Mouse (Mus musculus) MEL-GATA-1-ER (cell line): ENCODE measurements around the gene Pcdh8.

Source experiments
- DNase-seq: peaks from one replicate; pipeline ENCODE4 v3.0.0-alpha.2; 2012; ENCODE audit warnings: low read depth; ENCODE audit errors: extremely low read depth

Pcdh8 gene

GRCm38 (mm10) chr14:79754157-79754556 is 17.0 kb downstream of the Pcdh8 start:
- DNase-seq, result no peak

DNA sequence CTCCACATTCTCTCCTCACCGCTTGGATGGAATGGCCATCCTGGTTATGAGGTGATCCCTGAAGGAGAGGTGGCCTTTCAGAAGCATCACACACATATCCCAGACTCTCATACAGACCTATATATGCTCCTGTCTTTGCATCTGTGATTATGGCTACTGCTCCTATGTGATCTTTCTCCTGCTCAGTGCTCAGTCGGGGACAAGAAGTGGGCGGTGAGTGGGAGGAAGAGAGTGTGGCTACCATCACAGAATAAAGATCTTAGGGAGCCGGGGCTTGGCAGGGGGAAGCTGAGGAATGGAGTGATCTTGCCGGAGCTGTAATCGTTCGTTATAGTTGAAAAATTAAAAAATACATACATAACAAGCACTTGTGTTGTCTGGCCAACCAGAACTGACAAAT is 17.4 kb downstream of the Pcdh8 start:
- DNase-seq, result no peak

DNA sequence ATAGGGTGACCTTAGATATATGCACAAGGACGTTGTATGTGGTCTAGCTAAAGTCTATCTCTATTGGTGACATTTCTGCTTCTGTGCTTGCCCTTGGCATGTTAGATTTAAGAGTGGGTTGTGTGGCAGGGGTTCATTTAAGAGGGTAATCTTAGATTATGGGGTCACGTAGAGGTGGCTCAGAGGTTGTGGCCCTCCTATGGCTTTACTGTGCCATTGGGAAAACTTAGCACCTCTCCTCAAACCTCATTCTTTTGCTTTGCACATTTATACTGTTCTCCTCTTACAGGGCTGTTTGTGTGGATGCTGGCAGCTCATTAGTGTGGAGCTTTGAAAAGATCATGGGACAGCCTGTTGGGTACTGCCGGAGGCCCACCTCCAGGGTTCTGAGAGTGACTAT is 30.6 kb downstream of the Pcdh8 start:
- DNase-seq, result no peak

- no peak for DNase-seq
Observed at GRCm38 (mm10) chr14:79738441-79738840, 32.7 kb downstream of the Pcdh8 start.

GRCm38 (mm10) chr14:79737642-79738379 is 33.3 kb downstream of the Pcdh8 start:
- DNase-seq, result no peak

DNA sequence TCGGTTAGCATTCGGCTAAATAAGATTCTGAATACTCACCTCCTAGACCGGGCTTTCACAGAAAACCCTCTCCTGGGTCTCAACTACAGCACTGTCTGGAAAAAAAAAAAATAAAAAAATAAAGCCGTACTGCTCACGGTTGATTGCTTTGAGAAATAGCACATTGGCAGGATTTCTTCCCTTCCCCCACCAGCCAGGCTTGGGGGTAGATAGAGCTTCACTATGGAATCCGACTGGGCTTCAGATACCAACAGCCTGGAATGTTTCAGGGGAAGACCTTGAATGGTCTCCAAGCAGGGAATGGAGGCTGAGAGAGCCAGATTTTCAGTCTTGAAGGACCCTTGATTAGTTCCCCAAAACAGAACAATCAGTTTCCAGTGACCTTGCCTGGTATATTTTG is 34.3 kb downstream of the Pcdh8 start:
- DNase-seq, result no peak

GRCm38 (mm10) chr14:79733501-79733900 is 37.6 kb downstream of the Pcdh8 start:
- DNase-seq, result no peak

DNA sequence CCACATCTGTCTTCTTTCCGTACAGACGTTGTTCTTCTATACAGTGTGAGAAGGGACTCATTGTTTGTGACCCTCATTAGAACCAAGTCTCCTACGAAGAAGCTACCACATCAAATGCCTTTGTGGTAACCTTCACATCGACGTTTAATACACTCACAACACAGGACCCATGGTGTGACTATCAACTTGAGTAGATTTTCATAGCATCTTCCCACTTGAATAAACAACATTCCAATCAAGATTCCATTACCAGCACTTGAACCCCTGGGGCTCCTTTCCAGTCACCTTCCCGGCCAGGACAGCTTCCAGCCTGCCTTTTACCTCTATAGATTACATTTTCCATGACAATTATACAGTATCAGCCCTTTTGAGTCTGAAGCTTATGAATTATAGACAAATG is 42.3 kb downstream of the Pcdh8 start:
- DNase-seq, result no peak

DNA sequence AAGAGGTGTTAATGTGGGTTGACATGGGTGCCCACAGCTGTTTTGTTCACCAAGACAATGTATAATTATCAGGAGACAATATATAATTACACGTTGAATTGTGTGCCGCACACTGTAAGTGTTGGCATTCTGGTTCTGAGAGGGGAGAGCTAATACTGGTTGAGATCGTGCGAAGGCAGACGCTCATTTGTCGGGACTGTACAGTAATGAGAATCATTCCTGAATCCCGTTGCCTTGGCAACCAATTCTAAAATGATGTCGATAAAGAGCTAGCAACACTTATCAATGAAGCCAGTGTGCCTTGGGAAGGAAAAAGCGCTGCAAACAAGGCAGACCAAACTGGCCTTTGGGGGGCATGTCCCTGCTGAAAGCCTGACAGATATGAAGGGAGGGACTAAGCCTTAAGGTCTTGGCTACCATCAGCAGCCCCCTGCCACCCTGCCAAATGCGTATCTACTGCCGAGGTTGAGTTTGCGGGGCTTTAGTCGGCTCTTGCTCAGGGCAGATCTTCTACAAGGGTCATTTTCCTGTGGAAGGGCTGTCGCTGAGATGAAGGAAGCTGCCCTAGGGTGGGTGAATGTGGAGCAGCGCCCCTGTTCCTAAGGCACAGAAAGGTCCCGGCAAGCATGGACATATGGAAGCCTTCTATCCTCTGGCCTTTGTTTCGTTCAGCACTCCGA is 47.0 kb downstream of the Pcdh8 start:
- no peak for DNase-seq

GRCm38 (mm10) chr14:79722228-79722627 is 48.9 kb downstream of the Pcdh8 start:
- no peak for DNase-seq
